Mouse (Mus musculus) liver, postnatal 0 days (tissue): ENCODE data around the gene Ints6. TPM values are rescaled to one million over a fixed set of nuclear protein-coding genes. Genes with fewer than 3 reads are reported as not detected.

ENCODE experiments used
- ATAC-seq: fragments of 200-750 bp; cut with Nextera tagmentation; 2 replicates; pipeline ENCODE4 v1.8.0; 2017; ENCODE audit warnings: mild to moderate bottlenecking, moderate library complexity
- DNase-seq: peaks from one replicate; pipeline ENCODE4 v3.0.0-alpha.2; 2016
- H3K27ac ChIP-seq: fragments of 300-500 bp; sonication (generic); 2 replicates; pipeline ENCODE4 v1.5.1; 2014; ENCODE audit warnings: antibody characterized with exemption, moderate library complexity, mild to moderate bottlenecking, low read depth
- H3K27me3 ChIP-seq: fragments of 300-500 bp; sonication (generic); 2 replicates; pipeline ENCODE4 v1.6.1; 2014; ENCODE audit warnings: low read length, control low read depth, mixed read lengths; ENCODE audit not compliant: insufficient read depth
- H3K36me3 ChIP-seq: fragments of 300-500 bp; sonication (generic); replicated peaks from 2 replicates; pipeline ENCODE4 v1.6.1; 2014; ENCODE audit warnings: mild to moderate bottlenecking, control low read depth, low read length, moderate library complexity, mixed read lengths; ENCODE audit not compliant: insufficient read depth
- H3K4me1 ChIP-seq: fragments of 300-500 bp; sonication (generic); 2 replicates; pipeline ENCODE4 v1.6.1; 2014; ENCODE audit warnings: antibody characterized with exemption, mild to moderate bottlenecking, control low read depth; ENCODE audit not compliant: insufficient read depth
- H3K4me2 ChIP-seq: fragments of 300-500 bp; sonication (generic); 2 replicates; pipeline ENCODE4 v1.6.1; 2014; ENCODE audit warnings: low read depth, mild to moderate bottlenecking, low read length, moderate library complexity, mixed read lengths
- H3K4me3 ChIP-seq: fragments of 300-500 bp; sonication (generic); 2 replicates; pipeline ENCODE4 v1.5.1; 2014; ENCODE audit warnings: low read depth, low read length
- H3K9ac ChIP-seq: fragments of 300-500 bp; sonication (generic); replicated peaks from 2 replicates; pipeline ENCODE4 v1.6.1; 2014; ENCODE audit warnings: mild to moderate bottlenecking, moderate library complexity
- H3K9me3 ChIP-seq: fragments of 300-500 bp; sonication (generic); 2 replicates; pipeline ENCODE4 v1.6.1; 2016; ENCODE audit warnings: mild to moderate bottlenecking, control low read depth, low read length, mixed read lengths
- CTCF ChIP-seq: sonication (generic); IDR thresholded peaks from 2 replicates; pipeline ENCODE4 v1.5.1; 2016; ENCODE audit warnings: antibody characterized with exemption, low read depth
- EP300 ChIP-seq: IDR thresholded peaks from 2 replicates; pipeline ENCODE4 v1.6.1; 2016; ENCODE audit warnings: antibody characterized with exemption, low read depth, mild to moderate bottlenecking
- WGBS: fragments of 180-500 bp; shearing (Covaris S2); extraction: QIAGEN DNeasy Blood & Tissue Kit; methylation state at CpG from one replicate; pipeline ENCODE4 v1.1.7; 2014; ENCODE audit not compliant: insufficient replicate concordance; 5-methylcytosine and 5-hydroxymethylcytosine counted together
- polyA plus RNA-seq: library from polyadenylated mRNA; unstranded; fragments of >200 nt; fragmentation: Nextera tagmentation; extraction: Ambion mirVana; gene quantifications from 2 replicates; pipeline ENCODE4 v1.2.1, GENCODE M21; 2015

Gene Ints6
- polyA plus RNA-seq, 1 experiment from 2014 or later, result 8.2 TPM

DNA sequence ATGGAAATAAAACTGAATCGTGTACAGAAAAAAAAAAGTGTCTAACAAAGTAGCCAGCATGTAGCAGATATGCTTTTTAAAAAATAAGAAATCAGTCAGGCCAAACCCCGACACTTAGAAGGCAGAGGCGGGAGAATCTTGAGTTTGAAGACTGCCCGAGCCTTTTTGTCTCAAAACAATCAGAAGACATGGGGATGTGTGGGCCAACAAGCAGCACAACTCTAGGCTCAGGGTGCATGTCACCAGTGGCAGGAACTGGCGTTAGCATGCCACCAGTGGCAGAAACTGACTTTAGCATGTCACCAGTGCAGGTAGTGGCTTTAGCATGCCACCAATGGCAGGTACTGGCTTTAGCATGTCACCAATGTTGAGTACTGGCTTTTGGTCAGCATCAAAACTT, 121.4 kb downstream of the Ints6 start:
- DNase-seq (no peak), ATAC-seq (no peak)
- H3K4me2 ChIP-seq, result no peak overlapping the region
- no peaks in the 10 kb centered on the region for H3K9me3 ChIP-seq
- 71% methylated on average over 5 of the region's 5 CpGs for WGBS
- H3K27ac ChIP-seq, result no peak overlapping the region
- no peak overlapping the region for H3K4me3 ChIP-seq
- H3K27me3 ChIP-seq, result no peaks in the 10 kb centered on the region
- TF ChIP-seq EP300, result no peak
- TF ChIP-seq CTCF, result no peak
- no peaks in the 10 kb centered on the region for H3K4me1 ChIP-seq
- H3K36me3 ChIP-seq, result no peaks in the 10 kb centered on the region
- H3K9ac ChIP-seq, result no peak overlapping the region

DNA sequence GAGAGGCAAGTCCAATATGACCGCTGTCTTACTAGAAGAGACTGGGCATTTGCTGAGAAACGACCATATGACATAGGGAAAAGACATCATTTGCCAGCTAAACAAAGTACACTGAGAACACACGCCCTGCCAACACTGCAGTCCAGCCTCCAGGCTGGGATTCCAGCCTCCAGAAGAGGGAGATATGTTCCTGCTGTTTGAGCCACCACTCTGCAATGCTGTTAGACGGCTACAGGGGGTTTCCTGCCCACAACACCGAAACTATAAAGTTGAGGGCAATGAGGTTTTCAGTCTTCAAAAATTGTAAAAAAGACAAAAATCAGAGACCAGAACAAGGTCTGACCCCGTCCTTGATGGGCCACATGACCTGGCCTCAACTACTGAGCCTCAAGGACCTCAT, 121.9 kb downstream of the Ints6 start:
- Histone ChIP-seq H3K27me3 (no peaks in the 10 kb centered on the region), H3K4me2 (no peak overlapping the region), H3K4me3 (no peak overlapping the region), H3K36me3 (no peaks in the 10 kb centered on the region), H3K27ac (no peak overlapping the region), H3K4me1 (no peaks in the 10 kb centered on the region), H3K9ac (no peak overlapping the region), H3K9me3 (no peaks in the 10 kb centered on the region)
- ATAC-seq (no peak), DNase-seq (no peak)
- 48% methylated on average over 6 of the region's 6 CpGs for WGBS
- peak; percentile 12; the same call in 1 of the 2 replicates for TF ChIP-seq CTCF
- no peak for TF ChIP-seq EP300

DNA sequence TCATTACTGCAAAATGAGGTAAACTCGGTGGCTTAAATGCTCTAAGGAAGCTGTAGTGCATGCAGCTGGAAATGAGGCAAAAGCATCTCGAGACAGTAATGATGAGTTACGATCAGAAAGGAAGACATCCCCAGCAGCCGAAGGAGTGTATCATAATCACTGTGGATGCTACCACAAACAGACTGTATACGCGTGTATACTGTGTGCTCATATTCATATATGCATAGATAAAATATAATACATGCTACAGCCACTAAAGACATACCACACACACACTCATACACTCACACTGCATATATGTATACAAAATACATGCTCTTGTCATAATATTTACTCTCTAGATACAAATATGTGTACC, 122.6 kb downstream of the Ints6 start:
- WGBS, result 54% methylated on average over 6 of the region's 6 CpGs
- H3K36me3 ChIP-seq, result no peaks in the 10 kb centered on the region

DNA sequence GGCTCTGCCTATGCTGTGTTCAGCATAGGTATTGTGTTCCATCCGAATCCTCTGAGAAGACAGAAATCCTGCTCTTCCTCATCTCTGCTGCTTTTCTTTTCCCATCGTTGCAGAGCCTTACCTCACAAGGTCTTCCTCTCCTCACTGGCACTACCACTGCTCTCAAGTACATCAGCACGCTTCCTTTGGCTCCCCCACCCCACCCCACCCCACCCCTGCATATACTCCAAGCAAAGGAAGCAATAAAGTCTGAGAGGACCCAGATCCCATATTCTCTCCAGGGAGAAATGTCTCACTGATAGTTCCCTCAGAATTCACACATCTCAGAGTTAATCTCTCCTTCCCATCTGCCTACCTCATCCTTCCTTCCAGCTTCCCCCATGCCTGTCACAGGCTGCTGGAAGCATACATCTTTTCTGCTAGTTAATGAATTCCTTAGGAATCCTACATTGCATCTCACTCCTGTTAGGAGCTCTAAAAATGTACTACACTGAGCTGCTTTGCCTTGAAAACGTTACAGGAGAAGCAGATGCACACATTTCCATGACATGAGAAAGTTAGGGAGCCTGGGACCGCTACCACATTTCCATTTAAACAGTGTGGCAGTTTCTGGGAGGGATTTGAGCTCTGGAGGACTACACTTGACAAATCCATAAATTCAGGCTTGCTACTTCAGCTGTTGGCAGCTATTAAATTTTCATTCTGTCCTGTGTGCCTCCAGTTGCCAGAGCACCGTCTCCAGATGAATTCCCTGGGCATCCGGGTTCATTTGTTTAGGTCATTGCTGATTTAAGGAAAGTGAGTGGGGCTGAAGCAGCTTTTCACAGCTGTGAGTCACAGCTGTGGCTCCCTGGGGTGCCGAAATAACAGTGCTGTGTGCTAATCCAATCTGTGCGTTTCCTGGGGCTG, 123.3 kb downstream of the Ints6 start:
- Histone ChIP-seq H3K4me3 (no peak overlapping the region), H3K9me3 (no peaks in the 10 kb centered on the region), H3K36me3 (no peaks in the 10 kb centered on the region), H3K27me3 (no peaks in the 10 kb centered on the region), H3K9ac (no peak overlapping the region), H3K27ac (no peak overlapping the region), H3K4me1 (no peaks in the 10 kb centered on the region), H3K4me2 (no peak overlapping the region)
- 32% methylated on average over 9 of the region's 9 CpGs for WGBS
- ATAC-seq (no peak), DNase-seq (no peak)
- TF ChIP-seq CTCF, result no peak
- TF ChIP-seq EP300, result no peak

More for the DNA sequence above, 122.6 kb downstream of the Ints6 start:
- no peaks in the 10 kb centered on the region for H3K27me3 ChIP-seq
- H3K4me2 ChIP-seq, result no peak overlapping the region
- no peak overlapping the region for H3K4me3 ChIP-seq
- H3K9me3 ChIP-seq, result no peaks in the 10 kb centered on the region
- TF ChIP-seq EP300, result no peak
- TF ChIP-seq CTCF, result no peak
- H3K4me1 ChIP-seq, result no peaks in the 10 kb centered on the region
- H3K27ac ChIP-seq, result no peak overlapping the region
- no peak for ATAC-seq
- DNase-seq, result no peak
- no peak overlapping the region for H3K9ac ChIP-seq

DNA sequence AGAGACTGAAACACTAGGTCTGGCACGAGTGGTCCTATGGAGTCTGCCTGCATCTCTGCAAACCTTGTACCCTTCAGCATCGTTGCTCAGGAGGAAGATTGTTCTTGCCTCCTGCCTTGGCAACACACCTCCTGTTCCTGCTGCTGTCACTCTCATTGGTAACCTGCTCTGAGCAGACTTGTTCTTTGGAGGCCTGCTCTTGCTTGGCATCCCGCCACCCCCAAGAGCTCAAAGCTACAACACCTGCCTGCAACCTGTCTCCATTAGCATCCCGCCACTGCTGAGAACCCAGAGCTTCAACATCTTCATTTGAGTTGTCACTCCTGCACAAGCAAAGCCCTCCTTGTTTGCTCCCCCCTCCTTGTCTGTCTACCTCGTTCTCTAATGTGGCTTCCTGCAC, 133.0 kb downstream of the Ints6 start:
- Histone ChIP-seq H3K9me3 (no peaks in the 10 kb centered on the region), H3K4me1 (no peaks in the 10 kb centered on the region), H3K27ac (no peak overlapping the region), H3K4me2 (no peak overlapping the region), H3K4me3 (no peak overlapping the region), H3K9ac (no peak overlapping the region), H3K27me3 (no peaks in the 10 kb centered on the region), H3K36me3 (no peaks in the 10 kb centered on the region)
- DNase-seq (no peak), ATAC-seq (no peak)
- WGBS, result 79% methylated on average over 5 of the region's 5 CpGs
- TF ChIP-seq EP300, result no peak
- no peak for TF ChIP-seq CTCF

Other genes with a start within 250 kb of the Ints6 start
- gene Fam124a, start 205.4 kb downstream of the Ints6 start, polyA plus RNA-seq, result 3.0 and 3.2 TPM in 2 replicates
- gene Gm4131, start 194.2 kb downstream of the Ints6 start, polyA plus RNA-seq, result not detected in 2 replicates
- gene Serpine3, start 97.5 kb downstream of the Ints6 start, polyA plus RNA-seq, result not detected in 2 replicates
- gene Wdfy2, start 76.5 kb upstream of the Ints6 start, polyA plus RNA-seq, result 1.7 and 2.0 TPM in 2 replicates
- gene Defb48, start 223.3 kb upstream of the Ints6 start, polyA plus RNA-seq, result not detected in 2 replicates
- gene Defb47, start 236.9 kb upstream of the Ints6 start, polyA plus RNA-seq, result not detected in 2 replicates